ENCODE assay signal across 8 mouse cellular contexts in genomic region chr4:32864131-32864866, GRCm38 (mm10).
DNase-seq lines count a peak whose midpoint lies in the region; ATAC-seq lines count a peak whose summit lies in the region.

No protein-coding gene starts in this region.

- intact Hi-C loops in gastrocnemius, postnatal 14 days (cut with DNase I; ENCODE audit: low total_unique reads), result no loop called here

- 40% methylated on average over 31 of the region's 31 CpGs for WGBS in limb, embryonic 15.5 days

- peak overlapping the region; percentile 14 for H3K4me3 ChIP-seq in limb, embryonic 15.5 days

- no peaks in the 10 kb centered on the region for H3K27me3 ChIP-seq in limb, embryonic 15.5 days

- no peaks in the 10 kb centered on the region for H3K9me3 ChIP-seq in limb, embryonic 15.5 days

- peaks cover 17% of the 10 kb centered on the region; the same call in 1 of the 2 replicates for H3K4me1 ChIP-seq in limb, embryonic 15.5 days

- DNase-seq in cerebellum, postnatal 10 days, result peak; percentile 20 to 30
- no peak for DNase-seq in cerebellum, adult 9-11 months
- DNase-seq in right cerebral cortex, postnatal 4 days, result peak; percentile 18
- DNase-seq in right cerebral cortex, postnatal 14 days, result no peak
- peak; percentile 58 for DNase-seq in thymus, postnatal 4 days
- DNase-seq in urinary bladder, postnatal 36 days (ENCODE audit: low spot score in 2 of 2), result no peak
- DNase-seq in gastrocnemius, postnatal 14 days, result no peak

- H3K36me3 ChIP-seq in limb, embryonic 15.5 days, result no peaks in the 10 kb centered on the region

- H3K4me2 ChIP-seq in limb, embryonic 15.5 days, result peak overlapping the region; percentile 33

- ATAC-seq in limb, embryonic 15.5 days (ENCODE audit: insufficient number of reproducible peaks, low FRiP score, low TSS enrichment, low read depth), result no peak

- no peak overlapping the region for H3K9ac ChIP-seq in limb, embryonic 15.5 days

- H3K27ac ChIP-seq in limb, embryonic 15.5 days, result no peak overlapping the region

Comparison
In these comparisons a context has a peak if more than half of its experiments do, and no peak if none do; other contexts are left out.
1. DNase-seq: peak in cerebellum, postnatal 10 days (2 of 2), right cerebral cortex, postnatal 4 days (single experiment) and thymus, postnatal 4 days (single experiment); none in cerebellum, adult 9-11 months (single experiment), right cerebral cortex, postnatal 14 days (single experiment), urinary bladder, postnatal 36 days (0 of 2) and gastrocnemius, postnatal 14 days (single experiment).